Mouse (Mus musculus): ENCODE data around the gene Id2.

The Id2 gene

GRCm38 (mm10) chr12:25092027-25092704 is 4.8 kb downstream of the Id2 start:
- no peak for DNase-seq (ENCODE audit: extremely low read depth, low read depth, low spot score)

GRCm38 (mm10) chr12:25089433-25089832 is 7.5 kb downstream of the Id2 start:
- DNase-seq (ENCODE audit: extremely low read depth, low read depth, low spot score): no peak

GRCm38 (mm10) chr12:25086966-25087365 is 10.0 kb downstream of the Id2 start:
- no peak for DNase-seq (ENCODE audit: extremely low read depth, low read depth, low spot score)

- DNase-seq (ENCODE audit: extremely low read depth, low read depth, low spot score): no peak
Measured at GRCm38 (mm10) chr12:25083260-25084178, 13.4 kb downstream of the Id2 start.

- no peak for DNase-seq (ENCODE audit: extremely low read depth, low read depth, low spot score)
Measured at GRCm38 (mm10) chr12:25074344-25074743, 22.6 kb downstream of the Id2 start.

GRCm38 (mm10) chr12:25073374-25073773 is 23.6 kb downstream of the Id2 start:
- no peak for DNase-seq (ENCODE audit: extremely low read depth, low read depth, low spot score)

- no peak for DNase-seq (ENCODE audit: extremely low read depth, low read depth, low spot score)
Measured at GRCm38 (mm10) chr12:25062264-25062663, 34.7 kb downstream of the Id2 start.

GRCm38 (mm10) chr12:25060901-25061300 is 36.0 kb downstream of the Id2 start:
- DNase-seq (ENCODE audit: extremely low read depth, low read depth, low spot score): peak; percentile 95

GRCm38 (mm10) chr12:25059487-25060200 is 37.3 kb downstream of the Id2 start:
- peak; percentile 52 for DNase-seq (ENCODE audit: extremely low read depth, low read depth, low spot score)

GRCm38 (mm10) chr12:25054963-25055362 is 42.0 kb downstream of the Id2 start:
- no peak for DNase-seq (ENCODE audit: extremely low read depth, low read depth, low spot score)

GRCm38 (mm10) chr12:25054511-25054910 is 42.4 kb downstream of the Id2 start:
- no peak for DNase-seq (ENCODE audit: extremely low read depth, low read depth, low spot score)

GRCm38 (mm10) chr12:25049253-25049652 is 47.7 kb downstream of the Id2 start:
- DNase-seq (ENCODE audit: extremely low read depth, low read depth, low spot score): no peak

GRCm38 (mm10) chr12:25044579-25044978 is 52.4 kb downstream of the Id2 start:
- no peak for DNase-seq (ENCODE audit: extremely low read depth, low read depth, low spot score)

- no peak for DNase-seq (ENCODE audit: extremely low read depth, low read depth, low spot score)
Measured at GRCm38 (mm10) chr12:25044056-25044455, 52.9 kb downstream of the Id2 start.

Data from fat pad, adult 2 months (tissue).